Mouse (Mus musculus) myocyte (in vitro differentiated cells): ENCODE measurements around the gene Tnks1bp1.

Experiments used
- POLR2A ChIP-seq: IDR thresholded peaks from one replicate; pipeline ENCODE4 v1.6.1; 2011; ENCODE audit warnings: low read depth, mild to moderate bottlenecking, control low read depth, moderate library complexity; ENCODE audit not compliant: insufficient read length
- TCF12 ChIP-seq: IDR thresholded peaks from one replicate; pipeline ENCODE4 v1.6.1; 2011; ENCODE audit warnings: mild to moderate bottlenecking, control low read depth; ENCODE audit not compliant: poor library complexity, insufficient read depth, severe bottlenecking

- no peak for TF ChIP-seq POLR2A
- TF ChIP-seq TCF12, result no peak
Measured at GRCm38 (mm10) chr2:85098014-85098413, 50.2 kb downstream of the Tnks1bp1 start.
